Mouse (Mus musculus) MEL (cell line): ENCODE results near the gene Nudt14. TPM values are rescaled to one million over a fixed set of nuclear protein-coding genes. Genes with fewer than 3 reads are reported as not detected.

Experiments
- DNase-seq: peaks from one replicate; pipeline ENCODE4 v3.0.0; 2011; ENCODE audit warnings: low read depth, low spot score
- H3K27ac ChIP-seq: 2 replicates; pipeline ENCODE4 v1.5.1; 2012; ENCODE audit warnings: low read depth, mild to moderate bottlenecking, control low read depth, low read length, moderate library complexity; ENCODE audit not compliant: control insufficient read depth
- H3K27me3 ChIP-seq, 2 experiments: fragments of 150-350 bp in 1 of 2; sonication (generic) in 1 of 2; 2 replicates each; pipeline ENCODE4 v1.6.1; 2012; ENCODE audit warnings: low read length in 2 of 2, mild to moderate bottlenecking in 2 of 2, improper control_type of control experiment in 1 of 2, moderate library complexity in 1 of 2; ENCODE audit not compliant: insufficient read depth in 2 of 2, control insufficient read depth in 1 of 2
- H3K36me3 ChIP-seq, 2 experiments: 2 replicates each; pipeline ENCODE4 v1.6.1; 2012 to 2014; ENCODE audit warnings: low read length in 2 of 2, improper control_type of control experiment in 1 of 2, inconsistent platforms in 1 of 2, mild to moderate bottlenecking in 1 of 2; ENCODE audit not compliant: insufficient read depth in 2 of 2, control insufficient read depth in 1 of 2
- H3K4me1 ChIP-seq, 2 experiments: fragments of 150-350 bp in 1 of 2; sonication (generic) in 1 of 2; 2 replicates each; pipeline ENCODE4 v1.6.1; 2012; ENCODE audit warnings: low read length in 2 of 2, improper control_type of control experiment in 1 of 2, mild to moderate bottlenecking in 1 of 2; ENCODE audit not compliant: insufficient read depth in 2 of 2, control insufficient read depth in 1 of 2
- H3K4me3 ChIP-seq, 2 experiments: fragments of 150-350 bp in 1 of 2; sonication (generic) in 1 of 2; 2 replicates each; pipeline ENCODE4 v1.5.1; 2012; ENCODE audit warnings: low read depth in 2 of 2, low read length in 2 of 2, mild to moderate bottlenecking in 2 of 2, moderate library complexity in 2 of 2, control low read depth in 1 of 2, improper control_type of control experiment in 1 of 2; ENCODE audit not compliant: control insufficient read depth in 1 of 2, insufficient read depth in 1 of 2
- H3K79me2 ChIP-seq: 2 replicates; pipeline ENCODE4 v1.6.1; 2012; ENCODE audit warnings: mild to moderate bottlenecking, low read length, moderate library complexity; ENCODE audit not compliant: control insufficient read depth, poor library complexity, insufficient read depth
- H3K9ac ChIP-seq: 2 replicates; pipeline ENCODE4 v1.6.1; 2012; ENCODE audit warnings: low read depth, mild to moderate bottlenecking, control low read depth, low read length, moderate library complexity; ENCODE audit not compliant: control insufficient read depth, poor library complexity, severe bottlenecking
- H3K9me3 ChIP-seq: fragments of 150-350 bp; sonication (generic); replicated peaks from 2 replicates; pipeline ENCODE4 v1.6.1; 2012; ENCODE audit warnings: mild to moderate bottlenecking, low read length, improper control_type of control experiment, moderate library complexity; ENCODE audit not compliant: insufficient read depth
- BHLHE40 ChIP-seq: IDR thresholded peaks from 2 replicates; pipeline ENCODE4 v1.6.1; 2012; ENCODE audit warnings: low read depth, mild to moderate bottlenecking, inconsistent platforms, low read length, improper control_type of control experiment, borderline replicate concordance
- CHD2 ChIP-seq: IDR thresholded peaks from 2 replicates; pipeline ENCODE4 v1.6.1; 2011; ENCODE audit warnings: low read length, improper control_type of control experiment
- E2F4 ChIP-seq: IDR thresholded peaks from 2 replicates; pipeline ENCODE4 v1.6.1; 2011; ENCODE audit warnings: low read depth, low read length, improper control_type of control experiment, borderline replicate concordance
- ELF1 ChIP-seq: IDR thresholded peaks from 2 replicates; pipeline ENCODE4 v1.6.1; 2014; ENCODE audit warnings: low read depth, mild to moderate bottlenecking, inconsistent platforms, low read length, improper control_type of control experiment, moderate library complexity
- ETS1 ChIP-seq: IDR thresholded peaks from 2 replicates; pipeline ENCODE4 v1.6.1; 2012; ENCODE audit warnings: low read depth, mild to moderate bottlenecking, inconsistent platforms, low read length, improper control_type of control experiment, moderate library complexity
- GABPA ChIP-seq: IDR thresholded peaks from 2 replicates; pipeline ENCODE4 v1.6.1; 2012; ENCODE audit warnings: low read depth, mild to moderate bottlenecking, inconsistent platforms, low read length, improper control_type of control experiment, moderate library complexity
- HCFC1 ChIP-seq: IDR thresholded peaks from 2 replicates; pipeline ENCODE4 v1.6.1; 2012; ENCODE audit warnings: low read depth, mild to moderate bottlenecking, inconsistent platforms, low read length, improper control_type of control experiment, moderate library complexity
- JUND ChIP-seq: IDR thresholded peaks from 2 replicates; pipeline ENCODE4 v1.6.1; 2011; ENCODE audit warnings: low read depth, mild to moderate bottlenecking, improper control_type of control experiment, low read length
- KAT2A ChIP-seq: conservative IDR thresholded peaks from 2 replicates; pipeline ENCODE4 v1.6.1; 2012; ENCODE audit warnings: low read depth, low read length, improper control_type of control experiment, inconsistent platforms
- MAFK ChIP-seq: IDR thresholded peaks from 2 replicates; pipeline ENCODE4 v1.6.1; 2011; ENCODE audit warnings: low read depth, mild to moderate bottlenecking, low read length, improper control_type of control experiment, borderline replicate concordance
- MAX ChIP-seq: IDR thresholded peaks from 2 replicates; pipeline ENCODE4 v1.6.1; 2011; ENCODE audit warnings: low read length, improper control_type of control experiment
- MEF2A ChIP-seq: IDR thresholded peaks from 2 replicates; pipeline ENCODE4 v1.6.1; 2014; ENCODE audit warnings: low read depth, mild to moderate bottlenecking, inconsistent platforms, low read length, improper control_type of control experiment; ENCODE audit not compliant: poor library complexity, insufficient replicate concordance, severe bottlenecking; ENCODE audit errors: extremely low read depth
- MXI1 ChIP-seq: IDR thresholded peaks from 2 replicates; pipeline ENCODE4 v1.6.1; 2011; ENCODE audit warnings: mild to moderate bottlenecking, low read depth, low read length, improper control_type of control experiment
- MYB ChIP-seq: IDR thresholded peaks from 2 replicates; pipeline ENCODE4 v1.6.1; 2011; ENCODE audit warnings: mild to moderate bottlenecking, low read depth, low read length, improper control_type of control experiment
- MYC ChIP-seq: IDR thresholded peaks from 2 replicates; pipeline ENCODE4 v1.6.1; 2011; ENCODE audit warnings: low read depth, mild to moderate bottlenecking, low read length, improper control_type of control experiment, moderate library complexity
- NELFE ChIP-seq: IDR thresholded peaks from 2 replicates; pipeline ENCODE4 v1.6.1; 2011; ENCODE audit warnings: low read depth, low read length, improper control_type of control experiment
- NRF1 ChIP-seq: IDR thresholded peaks from 2 replicates; pipeline ENCODE4 v1.6.1; 2014; ENCODE audit warnings: low read depth, mild to moderate bottlenecking, inconsistent platforms, low read length, improper control_type of control experiment, moderate library complexity; ENCODE audit not compliant: poor library complexity, insufficient read depth, severe bottlenecking
- POLR2AphosphoS2 ChIP-seq: IDR thresholded peaks from 2 replicates; pipeline ENCODE4 v1.6.1; 2011; ENCODE audit warnings: low read length, improper control_type of control experiment
- RAD21 ChIP-seq: IDR thresholded peaks from 2 replicates; pipeline ENCODE4 v1.6.1; 2011; ENCODE audit warnings: mild to moderate bottlenecking, low read depth, low read length, improper control_type of control experiment
- RCOR1 ChIP-seq: IDR thresholded peaks from 2 replicates; pipeline ENCODE4 v1.6.1; 2012; ENCODE audit warnings: low read depth, mild to moderate bottlenecking, inconsistent platforms, low read length, improper control_type of control experiment
- SIN3A ChIP-seq: IDR thresholded peaks from 2 replicates; pipeline ENCODE4 v1.6.1; 2012; ENCODE audit warnings: low read length, improper control_type of control experiment, inconsistent platforms
- SMC3 ChIP-seq: IDR thresholded peaks from 2 replicates; pipeline ENCODE4 v1.6.1; 2011; ENCODE audit warnings: low read depth, low read length, improper control_type of control experiment
- TBP ChIP-seq: IDR thresholded peaks from 2 replicates; pipeline ENCODE4 v1.8.0; 2011; ENCODE audit warnings: low read depth, low read length, improper control_type of control experiment
- USF1 ChIP-seq: IDR thresholded peaks from 2 replicates; pipeline ENCODE4 v1.6.1; 2014; ENCODE audit warnings: low read depth, mild to moderate bottlenecking, inconsistent platforms, low read length, improper control_type of control experiment, moderate library complexity
- USF2 ChIP-seq, 2 experiments: IDR thresholded peaks; 2 replicates each; pipeline ENCODE4 v1.6.1; 2011 to 2012; ENCODE audit warnings: improper control_type of control experiment in 2 of 2, low read length in 2 of 2, borderline replicate concordance in 1 of 2, inconsistent platforms in 1 of 2, low read depth in 1 of 2, mild to moderate bottlenecking in 1 of 2; ENCODE audit not compliant: insufficient read depth in 1 of 2
- ZKSCAN1 ChIP-seq: IDR thresholded peaks from 2 replicates; pipeline ENCODE4 v1.6.1; 2012; ENCODE audit warnings: low read depth, mild to moderate bottlenecking, inconsistent platforms, low read length, improper control_type of control experiment, moderate library complexity
- ZMIZ1 ChIP-seq: IDR thresholded peaks from 2 replicates; pipeline ENCODE4 v1.6.1; 2012; ENCODE audit warnings: low read depth, mild to moderate bottlenecking, inconsistent platforms, low read length, improper control_type of control experiment, moderate library complexity
- ZNF384 ChIP-seq: IDR thresholded peaks from 2 replicates; pipeline ENCODE4 v1.6.1; 2012; ENCODE audit warnings: low read depth, mild to moderate bottlenecking, inconsistent platforms, low read length, improper control_type of control experiment
- polyA plus RNA-seq, 2 experiments: library from polyadenylated mRNA; stranded (reverse) in 1 of 2; unstranded in 1 of 2; fragments of >175 nt in 1 of 2; fragments of >200 nt in 1 of 2; gene quantifications; 2 replicates each; pipeline versions ENCODE4 v1.2.1 to v1.2.4; 2012; ENCODE audit warnings: low replicate concordance in 2 of 2, low read depth in 1 of 2; ENCODE audit not compliant: insufficient read length in 2 of 2, insufficient read depth in 1 of 2, missing spikeins in 1 of 2
- total RNA-seq: library from RNA; depleted of rRNA; stranded (reverse); fragments of 300-350 nt; gene quantifications from 2 replicates; pipeline ENCODE4 v1.2.3, GENCODE M21; 2012

Nudt14 gene
- total and polyA plus RNA-seq, 3 experiments, result 19.0 to 61.0 TPM; not detected in 1

DNA sequence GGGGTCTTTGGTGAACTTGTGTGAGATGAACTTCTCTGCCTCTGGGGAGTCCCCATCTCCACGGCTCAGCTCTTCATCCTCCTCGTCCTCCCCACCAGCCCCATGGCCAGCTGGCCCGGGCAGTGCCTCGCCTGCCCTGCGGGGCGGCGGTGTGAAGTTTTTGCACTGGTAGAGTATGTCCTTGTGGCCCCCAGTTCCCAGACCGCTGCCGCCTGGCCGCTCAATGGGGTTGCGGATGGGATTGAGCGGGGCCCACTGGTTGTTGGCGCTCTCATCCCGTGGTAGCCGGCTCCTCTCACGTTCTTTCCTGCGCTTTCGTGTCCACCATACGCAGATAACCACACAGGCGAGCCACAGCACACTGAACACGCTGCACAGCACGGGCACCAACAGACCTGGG is 32.9 kb downstream of the Nudt14 start:
- Histone ChIP-seq H3K27me3 (no peaks in the 10 kb centered on the region), H3K9ac (no peak overlapping the region), H3K27ac (no peak overlapping the region), H3K4me1 (peaks cover 0 to 3% of the 10 kb centered on the region in 2 experiments; a peak in 1 of 4 replicates), H3K36me3 (no peaks in the 10 kb centered on the region), H3K79me2 (no peaks in the 10 kb centered on the region), H3K9me3 (no peaks in the 10 kb centered on the region), H3K4me3 (no peak overlapping the region)
- TF ChIP-seq CHD2 (no peak), SIN3A (no peak), NRF1 (no peak), ETS1 (no peak), E2F4 (no peak), TBP (no peak)
- no peak for DNase-seq

GRCm38 (mm10) chr12:112905001-112905400 is 36.9 kb downstream of the Nudt14 start:
- no peak for DNase-seq
- Histone ChIP-seq H3K4me3 (no peak overlapping the region), H3K27ac (no peak overlapping the region), H3K79me2 (no peaks in the 10 kb centered on the region), H3K9ac (no peak overlapping the region), H3K4me1 (no peaks in the 10 kb centered on the region), H3K36me3 (no peaks in the 10 kb centered on the region), H3K27me3 (peaks cover 0 to 3% of the 10 kb centered on the region in 2 experiments; a peak in 2 of 4 replicates), H3K9me3 (no peaks in the 10 kb centered on the region)
- TF ChIP-seq MEF2A (no peak), NELFE (no peak), RAD21 (no peak), POLR2AphosphoS2 (no peak), MXI1 (no peak), MAX (no peak)

DNA sequence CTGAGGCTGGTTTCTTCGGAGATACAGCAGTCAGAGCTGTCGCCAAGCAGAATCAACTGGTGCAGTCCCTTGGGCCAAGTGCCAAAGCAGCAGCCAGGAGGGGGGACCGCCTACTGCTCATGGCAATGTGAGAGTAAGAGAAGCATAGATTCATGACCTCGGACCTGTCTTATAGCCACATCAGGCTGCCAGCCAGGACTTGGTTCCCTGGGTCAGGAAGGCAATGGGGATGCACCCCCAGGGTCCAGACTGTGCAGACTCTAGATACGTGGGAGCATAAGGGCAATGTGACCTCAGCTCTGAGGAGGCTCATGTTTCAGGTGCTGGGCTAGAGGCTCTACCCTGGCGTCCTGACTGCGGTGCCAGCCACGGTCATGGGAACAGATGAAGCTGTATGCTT is 38.0 kb downstream of the Nudt14 start:
- Histone ChIP-seq H3K4me1 (no peaks in the 10 kb centered on the region), H3K36me3 (no peaks in the 10 kb centered on the region), H3K9me3 (no peaks in the 10 kb centered on the region), H3K27ac (no peak overlapping the region), H3K79me2 (no peaks in the 10 kb centered on the region), H3K9ac (no peak overlapping the region), H3K4me3 (no peak overlapping the region), H3K27me3 (peaks cover 0 to 4% of the 10 kb centered on the region in 2 experiments; a peak in 2 of 4 replicates)
- no peak for DNase-seq
- TF ChIP-seq RAD21 (no peak), ELF1 (no peak), ZNF384 (no peak), ZMIZ1 (no peak), KAT2A (no peak), MYC (no peak), RCOR1 (no peak), MAX (no peak), MAFK (no peak), JUND (no peak), HCFC1 (no peak), MYB (no peak), USF2 (IDR thresholded peaks at IDR 0.05; ENCODE audit: borderline replicate concordance in 1 of 2, insufficient read depth in 1 of 2, low read depth in 1 of 2, low read length in 2 of 2) (no peak), GABPA (no peak), USF1 (no peak), ZKSCAN1 (no peak), CHD2 (no peak), SMC3 (no peak), BHLHE40 (no peak), NELFE (no peak)
